Mouse (Mus musculus): ENCODE measurements around the gene Mrpl34. TPM values are rescaled to one million over a fixed set of nuclear protein-coding genes. Genes with fewer than 3 reads are reported as not detected.

Gene Mrpl34
- total RNA-seq, 1 experiment, result 135 TPM

DNA sequence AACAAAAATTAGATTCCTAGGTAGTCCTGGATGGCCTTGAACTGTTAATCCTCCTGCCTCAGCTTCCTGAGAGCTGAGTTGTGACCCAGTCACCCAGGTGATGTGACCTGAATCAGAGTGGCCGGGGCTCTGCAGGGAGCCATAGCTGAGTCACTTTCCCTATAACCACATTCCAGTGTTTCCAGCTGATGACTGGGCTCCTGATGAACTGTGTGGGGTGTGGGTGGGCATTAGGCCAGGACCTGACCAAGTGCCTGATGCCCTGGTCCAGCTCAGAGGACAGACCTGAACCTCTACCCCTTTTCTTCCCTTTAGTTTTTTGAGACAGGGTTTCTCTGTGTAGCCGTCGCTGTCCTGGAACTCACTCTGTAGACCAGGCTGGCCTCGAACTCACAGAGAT, 40.6 kb downstream of the Mrpl34 start:
- no peak for DNase-seq (ENCODE audit: low read depth, low spot score)
- in situ Hi-C loops (cut with MboI; ENCODE audit: low sequenced_read_pairs in 2 of 2, unreplicated experiment in 2 of 2), result no loop called here
- no peak for TF ChIP-seq CHD2 (IDR thresholded peaks at IDR 0.05; ENCODE audit: low read depth, low read length)
- TF ChIP-seq HCFC1 (IDR thresholded peaks at IDR 0.05; ENCODE audit: borderline replicate concordance, insufficient read depth, low read length), result no peak
- no peak for TF ChIP-seq ZNF384 (IDR thresholded peaks at IDR 0.05; ENCODE audit: low read depth, low read length)
- no peak for TF ChIP-seq ZC3H11A (IDR thresholded peaks at IDR 0.05; ENCODE audit: borderline replicate concordance, low read depth, low read length)
- TF ChIP-seq MAFK (IDR thresholded peaks at IDR 0.05; ENCODE audit: insufficient read depth, low read depth, low read length), result no peak
- no peak overlapping the region for H3K4me3 ChIP-seq (ENCODE audit: insufficient read depth in 1 of 2, low read depth in 1 of 2, low read length in 2 of 2, poor library complexity in 1 of 2, severe bottlenecking in 1 of 2)
- peaks cover 4 to 6% of the 10 kb centered on the region in 2 experiments; a peak in 2 of 4 replicates for H3K4me1 ChIP-seq (ENCODE audit: control insufficient read depth in 2 of 2, insufficient read depth in 2 of 2, low read length in 2 of 2, poor library complexity in 1 of 2)
- no peaks in the 10 kb centered on the region for H3K9me3 ChIP-seq (ENCODE audit: control insufficient read depth, insufficient read depth, low read depth, low read length)
- H3K9ac ChIP-seq (ENCODE audit: insufficient read depth, low read depth, low read length, poor library complexity, severe bottlenecking), result no peak overlapping the region
- H3K36me3 ChIP-seq (ENCODE audit: control insufficient read depth, insufficient read depth, low read length, poor library complexity, severe bottlenecking), result no peaks in the 10 kb centered on the region; the same call in 1 of the 2 replicates
- no peak overlapping the region for H3K27ac ChIP-seq (ENCODE audit: insufficient read depth, low read depth, low read length, poor library complexity, severe bottlenecking)

DNA sequence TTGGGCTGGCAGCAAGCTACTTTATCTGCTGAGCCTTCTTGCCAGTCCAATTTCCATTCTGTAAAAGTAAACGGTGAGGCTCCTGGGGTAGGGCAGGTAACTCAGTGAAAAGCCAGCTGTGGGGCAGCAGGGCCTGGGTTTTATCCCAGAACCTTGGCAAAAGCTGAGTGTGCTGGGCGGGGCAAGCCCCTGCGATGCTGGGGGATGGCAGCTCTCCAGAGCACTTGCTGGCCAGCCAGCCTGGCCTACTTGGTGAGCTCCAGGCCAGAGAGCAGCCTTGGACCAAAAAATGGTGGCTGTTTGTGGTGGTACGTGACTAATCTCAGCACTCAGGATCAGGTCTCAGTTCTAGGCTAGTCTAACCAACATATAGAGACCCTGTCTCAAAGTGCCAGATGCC, 41.2 kb downstream of the Mrpl34 start:
- in situ Hi-C loops (cut with MboI; ENCODE audit: low sequenced_read_pairs in 2 of 2, unreplicated experiment in 2 of 2), result no loop called here
- peaks cover 4 to 6% of the 10 kb centered on the region in 2 experiments; a peak in 1 of 4 replicates for H3K4me1 ChIP-seq (ENCODE audit: control insufficient read depth in 2 of 2, insufficient read depth in 2 of 2, low read length in 2 of 2, poor library complexity in 1 of 2)
- H3K36me3 ChIP-seq (ENCODE audit: control insufficient read depth, insufficient read depth, low read length, poor library complexity, severe bottlenecking), result no peaks in the 10 kb centered on the region; the same call in 1 of the 2 replicates
- H3K9ac ChIP-seq (ENCODE audit: insufficient read depth, low read depth, low read length, poor library complexity, severe bottlenecking), result no peak overlapping the region
- no peak for TF ChIP-seq CHD2 (IDR thresholded peaks at IDR 0.05; ENCODE audit: low read depth, low read length)
- no peak for TF ChIP-seq HCFC1 (IDR thresholded peaks at IDR 0.05; ENCODE audit: borderline replicate concordance, insufficient read depth, low read length)
- TF ChIP-seq ZNF384 (IDR thresholded peaks at IDR 0.05; ENCODE audit: low read depth, low read length), result no peak
- TF ChIP-seq MAFK (IDR thresholded peaks at IDR 0.05; ENCODE audit: insufficient read depth, low read depth, low read length), result no peak
- TF ChIP-seq ZC3H11A (IDR thresholded peaks at IDR 0.05; ENCODE audit: borderline replicate concordance, low read depth, low read length), result no peak
- H3K4me3 ChIP-seq (ENCODE audit: insufficient read depth in 1 of 2, low read depth in 1 of 2, low read length in 2 of 2, poor library complexity in 1 of 2, severe bottlenecking in 1 of 2), result no peak overlapping the region
- DNase-seq (ENCODE audit: low read depth, low spot score), result no peak
- H3K9me3 ChIP-seq (ENCODE audit: control insufficient read depth, insufficient read depth, low read depth, low read length), result no peaks in the 10 kb centered on the region
- H3K27ac ChIP-seq (ENCODE audit: insufficient read depth, low read depth, low read length, poor library complexity, severe bottlenecking), result no peak overlapping the region

- DNase-seq (ENCODE audit: low read depth, low spot score), result peak; percentile 88
- Histone ChIP-seq H3K36me3 (ENCODE audit: control insufficient read depth, insufficient read depth, low read length, poor library complexity, severe bottlenecking) (no peaks in the 10 kb centered on the region; the same call in 1 of the 2 replicates), H3K4me1 (ENCODE audit: control insufficient read depth in 2 of 2, insufficient read depth in 2 of 2, low read length in 2 of 2, poor library complexity in 1 of 2) (peaks cover 4 to 6% of the 10 kb centered on the region in 2 experiments; a peak in 1 of 4 replicates), H3K27ac (ENCODE audit: insufficient read depth, low read depth, low read length, poor library complexity, severe bottlenecking) (no peak overlapping the region), H3K9me3 (ENCODE audit: control insufficient read depth, insufficient read depth, low read depth, low read length) (no peaks in the 10 kb centered on the region), H3K9ac (ENCODE audit: insufficient read depth, low read depth, low read length, poor library complexity, severe bottlenecking) (peak overlapping the region; percentile 74), H3K4me3 (ENCODE audit: insufficient read depth in 1 of 2, low read depth in 1 of 2, low read length in 2 of 2, poor library complexity in 1 of 2, severe bottlenecking in 1 of 2) (peak overlapping the region; percentile 75 to 82)
- in situ Hi-C loops (cut with MboI; ENCODE audit: low sequenced_read_pairs in 2 of 2, unreplicated experiment in 2 of 2), result no loop called here
- no peak for TF ChIP-seq CHD2 (IDR thresholded peaks at IDR 0.05; ENCODE audit: low read depth, low read length)
- TF ChIP-seq ZC3H11A (IDR thresholded peaks at IDR 0.05; ENCODE audit: borderline replicate concordance, low read depth, low read length), result no peak
- TF ChIP-seq ZNF384 (IDR thresholded peaks at IDR 0.05; ENCODE audit: low read depth, low read length), result no peak
- no peak for TF ChIP-seq MAFK (IDR thresholded peaks at IDR 0.05; ENCODE audit: insufficient read depth, low read depth, low read length)
- TF ChIP-seq HCFC1 (IDR thresholded peaks at IDR 0.05; ENCODE audit: borderline replicate concordance, insufficient read depth, low read length), result no peak; the same call in 1 of the 2 replicates
These were observed 42.9 kb downstream of the Mrpl34 start for GRCm38 (mm10) chr8:71507589-71508104.

DNA sequence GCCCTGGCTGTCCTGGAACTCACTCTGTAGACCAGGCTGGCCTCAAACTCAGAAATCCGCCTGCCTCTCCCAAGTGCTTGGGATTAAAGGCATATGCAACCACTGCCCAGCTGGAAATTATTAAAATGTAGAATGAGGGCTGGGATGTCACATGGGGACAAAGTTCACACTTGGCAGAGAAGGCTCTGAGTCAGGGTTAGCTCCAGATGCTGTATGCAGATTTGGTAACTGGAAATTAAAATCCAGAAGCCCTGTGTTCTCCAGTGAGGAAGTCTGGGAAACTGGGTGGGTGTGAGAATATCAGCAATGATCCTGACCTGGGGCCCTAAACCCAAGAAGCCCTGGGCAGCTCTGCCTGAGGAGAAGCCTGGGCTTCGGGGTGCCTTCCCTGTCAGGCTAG, 44.6 kb downstream of the Mrpl34 start:
- no peak overlapping the region for H3K4me3 ChIP-seq (ENCODE audit: insufficient read depth in 1 of 2, low read depth in 1 of 2, low read length in 2 of 2, poor library complexity in 1 of 2, severe bottlenecking in 1 of 2)
- no peaks in the 10 kb centered on the region; the same call in 1 of the 2 replicates for H3K36me3 ChIP-seq (ENCODE audit: control insufficient read depth, insufficient read depth, low read length, poor library complexity, severe bottlenecking)
- no peak for TF ChIP-seq HCFC1 (IDR thresholded peaks at IDR 0.05; ENCODE audit: borderline replicate concordance, insufficient read depth, low read length)
- TF ChIP-seq CHD2 (IDR thresholded peaks at IDR 0.05; ENCODE audit: low read depth, low read length), result no peak
- TF ChIP-seq MAFK (IDR thresholded peaks at IDR 0.05; ENCODE audit: insufficient read depth, low read depth, low read length), result no peak
- TF ChIP-seq ZC3H11A (IDR thresholded peaks at IDR 0.05; ENCODE audit: borderline replicate concordance, low read depth, low read length), result no peak
- TF ChIP-seq ZNF384 (IDR thresholded peaks at IDR 0.05; ENCODE audit: low read depth, low read length), result no peak
- H3K4me1 ChIP-seq (ENCODE audit: control insufficient read depth in 2 of 2, insufficient read depth in 2 of 2, low read length in 2 of 2, poor library complexity in 1 of 2), result peaks cover 4 to 8% of the 10 kb centered on the region in 2 experiments; a peak in 1 of 4 replicates
- H3K9ac ChIP-seq (ENCODE audit: insufficient read depth, low read depth, low read length, poor library complexity, severe bottlenecking), result no peak overlapping the region
- in situ Hi-C loops (cut with MboI; ENCODE audit: low sequenced_read_pairs in 2 of 2, unreplicated experiment in 2 of 2), result no loop called here
- no peak for DNase-seq (ENCODE audit: low read depth, low spot score)
- H3K9me3 ChIP-seq (ENCODE audit: control insufficient read depth, insufficient read depth, low read depth, low read length), result no peaks in the 10 kb centered on the region
- H3K27ac ChIP-seq (ENCODE audit: insufficient read depth, low read depth, low read length, poor library complexity, severe bottlenecking), result no peak overlapping the region

Measured in ES-E14 (cell line).